Mouse (Mus musculus): ENCODE data around the gene Tll1.

The Tll1 gene

DNA sequence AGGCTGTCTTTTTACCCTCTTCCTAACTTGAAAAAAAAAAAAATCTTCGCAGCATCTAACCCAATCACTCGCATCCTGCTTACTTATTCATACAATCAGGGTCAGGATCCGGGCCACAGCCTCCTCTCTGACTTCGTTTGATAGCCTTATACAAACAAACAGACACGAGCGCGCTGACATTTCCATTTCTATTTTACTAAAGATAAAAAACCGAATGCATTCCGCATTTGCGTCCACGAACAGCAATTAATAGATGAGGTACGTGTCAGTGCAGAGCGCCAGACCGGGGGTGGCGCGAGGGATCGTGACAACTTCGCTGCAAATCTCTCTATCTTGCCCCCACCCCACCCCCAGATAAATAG is at the start of gene Tll1:
TSS of gene Tll1 (minus strand) at position 248 of the 362 bp plus-strand sequence.
- DNase-seq (ENCODE audit: low spot score in 2 of 2), result no peak

DNA sequence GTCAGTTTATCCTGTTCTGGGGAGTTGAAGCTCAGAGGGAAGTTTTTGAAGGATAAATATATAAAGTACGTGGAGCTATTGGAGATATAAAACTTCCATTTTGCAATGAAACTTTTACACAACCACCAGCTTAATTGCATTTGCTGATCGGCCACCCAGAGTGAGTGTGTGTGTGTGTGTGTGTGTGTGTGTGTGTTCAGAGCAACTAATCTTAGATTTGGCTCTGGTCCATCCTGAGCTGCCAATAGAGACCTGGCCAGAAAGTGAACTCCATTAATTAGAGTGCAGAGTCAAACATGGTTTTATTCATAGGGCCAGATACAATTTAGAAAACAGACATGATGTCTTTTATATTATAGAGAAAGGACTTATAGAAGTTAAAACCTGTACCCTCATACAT is 32.6 kb upstream of the Tll1 start:
- no peak for DNase-seq (ENCODE audit: low spot score in 2 of 2)

GRCm38 (mm10) chr8:64221600-64221999 is 15.5 kb upstream of the Tll1 start:
- no peak for DNase-seq (ENCODE audit: low spot score in 2 of 2)

GRCm38 (mm10) chr8:64217644-64218043 is 11.6 kb upstream of the Tll1 start:
- no peak for DNase-seq (ENCODE audit: low spot score in 2 of 2)

- no peak for DNase-seq (ENCODE audit: low spot score in 2 of 2)
These were observed 10.2 kb upstream of the Tll1 start for GRCm38 (mm10) chr8:64216252-64216651.

DNA sequence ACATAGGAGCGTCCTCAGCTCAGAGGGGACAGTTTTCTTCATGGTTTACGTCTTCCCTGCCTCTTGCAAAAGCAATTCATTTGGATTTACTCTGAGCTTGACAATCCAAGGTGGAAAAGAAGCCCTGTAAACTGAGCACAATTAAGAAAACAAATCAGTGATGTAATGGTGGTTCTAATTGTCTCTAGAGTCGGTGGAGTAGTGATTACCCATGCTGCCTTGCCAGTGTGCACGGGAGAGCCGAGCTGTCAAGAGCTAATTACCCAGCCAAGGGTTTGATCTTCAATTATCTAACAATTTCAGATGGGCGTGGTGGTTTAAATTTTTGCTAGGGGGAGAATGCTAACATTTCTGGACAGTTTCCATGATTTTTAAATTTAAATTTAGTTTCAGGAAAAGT is 9.3 kb upstream of the Tll1 start:
- DNase-seq (ENCODE audit: low spot score in 2 of 2), result no peak

- no peak for DNase-seq (ENCODE audit: low spot score in 2 of 2)
These were observed 8.8 kb upstream of the Tll1 start for GRCm38 (mm10) chr8:64214906-64215305.

DNA sequence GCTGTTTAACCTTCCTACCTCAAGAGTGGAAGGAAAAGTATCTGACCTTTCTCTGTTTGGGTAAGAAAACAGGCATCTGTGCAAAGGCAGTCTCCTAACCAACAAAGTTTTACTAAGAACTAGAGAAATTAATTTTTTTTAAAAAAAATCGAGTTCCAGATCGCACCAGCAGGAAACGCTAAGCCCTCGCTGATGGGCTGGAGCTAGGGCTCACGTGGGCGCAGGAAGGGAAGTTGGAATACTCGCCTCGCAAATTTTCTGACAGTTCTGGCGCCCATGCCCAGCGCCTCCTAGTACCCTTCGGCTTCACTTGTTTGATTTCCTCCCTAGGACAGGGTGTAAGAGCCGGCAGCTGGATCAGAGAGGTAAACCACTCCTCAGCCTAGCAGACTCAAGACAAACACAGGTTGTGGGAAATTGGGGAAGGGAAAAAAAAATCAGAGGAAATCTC is 365 bp upstream of the Tll1 start:
- DNase-seq (ENCODE audit: low spot score in 2 of 2), result no peak

DNA sequence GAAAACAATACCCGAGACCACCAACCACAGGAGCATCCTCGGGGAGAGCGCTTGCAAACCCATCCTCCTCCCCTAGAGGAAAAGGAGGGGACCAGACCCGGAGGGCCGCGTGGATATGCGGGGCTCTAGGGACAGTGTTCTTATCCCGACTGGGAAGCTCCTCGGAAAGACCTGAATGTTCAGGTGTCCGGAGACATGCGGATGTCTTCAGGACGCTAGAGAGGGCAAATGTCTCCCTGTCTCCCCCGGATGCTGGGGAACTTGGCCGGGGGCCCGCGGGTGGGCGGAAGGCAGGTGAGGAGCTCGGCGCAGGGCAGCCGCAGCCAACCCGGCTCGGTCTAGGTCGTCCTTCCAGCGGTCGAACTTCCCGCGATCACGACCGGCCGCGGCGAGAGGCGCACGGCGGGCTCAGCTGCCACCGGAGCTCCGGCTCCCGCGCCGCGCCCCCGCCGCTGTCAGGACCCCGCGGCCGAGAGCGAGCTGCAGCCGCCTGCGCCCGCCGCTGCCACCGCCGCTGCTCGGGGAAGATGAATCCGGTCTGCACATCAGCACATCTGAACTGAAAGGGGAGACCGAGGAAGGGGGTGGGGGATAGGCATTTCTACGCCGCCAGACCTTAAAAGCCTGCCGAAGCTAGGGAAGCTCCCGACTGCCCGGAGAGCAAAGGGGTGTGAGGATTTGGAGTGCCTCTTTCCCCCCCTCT is 599 bp downstream of the Tll1 start:
- DNase-seq (ENCODE audit: low spot score in 2 of 2), result no peak

GRCm38 (mm10) chr8:64204801-64205311 is 1.2 kb downstream of the Tll1 start:
- no peak for DNase-seq (ENCODE audit: low spot score in 2 of 2)

DNA sequence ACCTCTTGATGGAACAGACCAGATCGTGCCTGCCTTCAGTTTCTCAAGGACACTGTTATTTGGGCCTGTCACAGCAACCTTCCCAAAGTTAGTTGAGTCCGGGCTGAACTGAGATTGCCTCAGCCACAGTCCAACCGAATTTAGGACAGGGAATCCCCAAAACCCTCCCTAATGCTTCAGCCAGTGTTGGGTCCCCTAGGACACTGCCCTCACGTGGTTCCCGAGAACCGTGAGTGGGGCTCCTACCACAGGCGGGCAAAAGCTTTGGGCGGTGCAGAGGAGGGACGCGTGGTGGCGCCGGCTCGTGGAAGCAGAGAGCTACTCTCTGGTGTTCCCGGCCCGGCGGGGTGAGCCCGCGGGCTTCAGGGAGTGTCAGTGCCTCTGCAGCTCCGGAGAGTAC is 1.9 kb downstream of the Tll1 start:
- DNase-seq (ENCODE audit: low spot score in 2 of 2), result no peak

- no peak for DNase-seq (ENCODE audit: low spot score in 2 of 2)
These were observed 7.7 kb downstream of the Tll1 start for GRCm38 (mm10) chr8:64198326-64198725.

DNA sequence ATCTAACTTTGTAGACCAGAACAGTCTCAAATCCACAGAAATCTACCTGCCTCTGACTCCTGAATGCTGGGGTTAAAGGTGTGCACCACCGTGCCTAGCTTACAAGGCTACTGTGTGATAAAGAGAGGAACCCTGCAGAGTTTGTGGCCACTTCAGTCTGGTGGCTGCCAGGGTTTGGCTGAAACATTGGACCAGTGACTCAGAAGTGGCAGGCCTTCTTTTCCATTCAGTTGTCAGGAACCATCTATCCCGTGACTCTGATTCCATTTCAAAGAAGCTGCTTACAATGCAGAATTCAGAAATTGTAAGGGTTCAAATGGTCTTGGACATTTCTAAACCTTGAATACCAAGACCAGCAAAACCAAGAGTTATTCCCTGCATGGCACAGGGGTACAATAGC is 12.7 kb downstream of the Tll1 start:
- DNase-seq (ENCODE audit: low spot score in 2 of 2), result no peak

GRCm38 (mm10) chr8:64187881-64188280 is 18.2 kb downstream of the Tll1 start:
- DNase-seq (ENCODE audit: low spot score in 2 of 2), result no peak

DNA sequence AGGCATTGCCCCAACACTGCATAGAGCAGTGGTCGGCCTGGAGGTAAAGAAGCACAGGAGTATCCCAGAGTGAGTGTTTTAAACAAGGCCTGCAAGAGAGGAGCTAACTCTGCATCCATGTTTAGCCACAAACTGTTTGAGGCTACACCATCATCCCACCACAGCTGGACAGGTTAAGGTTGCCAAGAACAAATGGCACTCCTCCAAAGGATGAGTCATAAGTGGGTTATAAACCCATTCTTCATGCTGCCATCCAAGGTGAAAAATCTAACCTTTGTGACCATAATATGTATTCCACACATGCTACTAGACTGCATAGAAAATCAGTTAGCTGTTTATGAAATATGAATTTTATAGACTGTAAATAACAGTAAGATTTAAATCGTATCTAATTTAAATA is 29.1 kb downstream of the Tll1 start:
- no peak for DNase-seq (ENCODE audit: low spot score in 2 of 2)

- DNase-seq (ENCODE audit: low spot score in 2 of 2), result no peak
These were observed 31.2 kb downstream of the Tll1 start for GRCm38 (mm10) chr8:64174916-64175315.

GRCm38 (mm10) chr8:64173759-64174158 is 32.3 kb downstream of the Tll1 start:
- DNase-seq (ENCODE audit: low spot score in 2 of 2), result no peak

- no peak for DNase-seq (ENCODE audit: low spot score in 2 of 2)
These were observed 52.9 kb downstream of the Tll1 start for GRCm38 (mm10) chr8:64152899-64153891.

GRCm38 (mm10) chr8:64152216-64152804 is 53.8 kb downstream of the Tll1 start:
- no peak for DNase-seq (ENCODE audit: low spot score in 2 of 2)

DNA sequence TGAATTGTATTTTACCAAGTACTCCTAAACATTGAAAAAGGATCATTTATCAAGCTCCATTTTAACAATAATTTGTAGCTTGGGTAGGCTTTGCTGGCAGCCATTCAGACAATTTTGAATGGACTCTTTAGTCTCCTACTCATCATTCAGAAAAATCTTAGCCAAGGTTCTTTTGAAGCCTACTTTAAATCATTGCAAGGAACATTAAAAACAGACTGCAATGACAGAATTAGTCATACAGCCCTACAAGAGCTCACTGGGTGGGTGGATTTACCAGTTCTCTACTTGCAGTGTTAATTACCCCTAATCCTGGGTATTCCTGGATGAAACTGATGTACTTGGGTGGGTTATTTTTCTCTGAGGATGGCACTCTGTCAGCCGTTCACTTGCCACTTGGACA is 69.5 kb downstream of the Tll1 start:
- no peak for DNase-seq (ENCODE audit: low spot score in 2 of 2)

DNA sequence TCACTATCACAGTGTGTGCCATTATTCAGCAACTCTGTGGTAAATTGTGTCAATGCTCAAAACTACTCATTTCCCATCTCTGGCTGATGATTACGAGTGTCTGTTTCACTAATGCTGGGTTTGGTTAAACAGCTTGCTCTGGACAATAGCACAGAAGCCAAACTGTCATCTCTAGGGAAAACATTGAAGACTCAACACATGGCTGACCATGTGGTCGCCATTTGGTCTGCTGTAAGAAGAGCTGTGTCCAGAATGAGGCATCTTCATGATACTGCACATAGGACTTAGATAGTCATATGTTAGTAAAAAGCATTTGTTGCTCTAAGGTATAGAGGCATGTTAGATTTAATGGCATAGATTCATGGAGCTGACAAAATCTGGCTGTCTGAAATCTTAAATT is 98.9 kb downstream of the Tll1 start:
- no peak for DNase-seq (ENCODE audit: low spot score in 2 of 2)

- no peak for DNase-seq (ENCODE audit: low spot score in 2 of 2)
These were observed 132.7 kb downstream of the Tll1 start for GRCm38 (mm10) chr8:64073396-64073795.
